Mouse (Mus musculus) megakaryocyte, embryonic 14.5 days (primary cell): ENCODE data around the gene Rnf150.

Experiments used
- FLI1 ChIP-seq: IDR thresholded peaks from 2 replicates; pipeline ENCODE4 v1.6.1; 2012; ENCODE audit warnings: low read length, inconsistent platforms, mixed read lengths
- GATA1 ChIP-seq: IDR thresholded peaks from 3 replicates; pipeline ENCODE4 v1.6.1; 2012; ENCODE audit warnings: mixed read lengths, low read length, inconsistent platforms, borderline replicate concordance

- TF ChIP-seq GATA1 (no peak), FLI1 (no peak)
Observed at GRCm38 (mm10) chr8:82943223-82944006, 80.3 kb downstream of the Rnf150 start.
